Comparison of ENCODE assay signal across 27 mouse cellular contexts in the genomic region with DNA sequence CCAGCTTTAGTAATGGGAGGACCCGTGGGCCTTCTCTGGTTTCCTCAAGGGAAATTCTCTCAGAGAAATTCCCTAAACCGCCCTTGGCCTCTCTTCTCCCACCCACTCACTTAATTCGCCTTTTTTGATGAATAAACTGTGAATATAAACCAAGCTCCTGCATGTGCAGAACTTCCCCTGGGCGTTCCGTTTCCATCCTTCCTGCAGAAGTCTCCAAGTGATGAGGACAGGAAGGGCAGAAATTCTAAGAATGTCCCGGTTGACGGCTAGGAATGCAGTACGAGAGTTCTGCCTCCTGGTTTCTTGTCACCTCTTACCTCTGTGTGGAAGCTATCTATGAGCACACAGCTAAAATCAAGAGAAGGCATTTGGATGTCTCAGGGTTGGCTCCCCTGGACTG. TPM values are rescaled to one million over a fixed set of nuclear protein-coding genes. Genes with fewer than 3 reads are reported as not detected.
DNase-seq lines count a peak whose midpoint lies in the region; ATAC-seq lines count a peak whose summit lies in the region.
"Had no signal": no experiment of that assay in that cellular context is flagged by ENCODE, and none has a peak within 500 bp of the region (broad histone marks: within the 10 kb centered on the region; RNA-seq: fewer than 3 reads in every experiment).

No protein-coding gene starts in this region.

- no peak overlapping the region for H3K4me3 ChIP-seq in kidney, embryonic 14.5 days (ENCODE audit: low read length)
- no peak overlapping the region for H3K4me3 ChIP-seq in brown adipose tissue, adult 24 weeks (ENCODE audit: insufficient read depth, low read depth, low read length)
- H3K4me3 ChIP-seq: forebrain, embryonic 15.5 days; heart, embryonic 13.5 days; hindbrain, embryonic 12.5 days; limb, embryonic 13.5 days had no signal

- no peaks in the 10 kb centered on the region for H3K36me3 ChIP-seq in kidney, embryonic 14.5 days (ENCODE audit: control insufficient read depth, insufficient read depth, low read length)
- H3K36me3 ChIP-seq: forebrain, embryonic 15.5 days; heart, embryonic 13.5 days; hindbrain, embryonic 12.5 days; limb, embryonic 13.5 days had no signal

- no peak overlapping the region for H3K9ac ChIP-seq in kidney, embryonic 14.5 days (ENCODE audit: low read depth, low read length)
- H3K9ac ChIP-seq: forebrain, embryonic 15.5 days; heart, embryonic 13.5 days; hindbrain, embryonic 12.5 days; limb, embryonic 13.5 days; liver, embryonic 14.5 days had no signal

- no peak for ATAC-seq in kidney, embryonic 14.5 days (ENCODE audit: low FRiP score, low TSS enrichment)
- ATAC-seq: activated CD4-positive, CD25-positive, alpha-beta regulatory T cell, adult 4 months; forebrain, embryonic 15.5 days had no signal

- H3K4me1 ChIP-seq in kidney, embryonic 14.5 days (ENCODE audit: control insufficient read depth, insufficient read depth, low read length), result no peaks in the 10 kb centered on the region
- H3K4me1 ChIP-seq in brown adipose tissue, adult 24 weeks (ENCODE audit: control insufficient read depth, insufficient read depth, insufficient read length, low read length), result no peaks in the 10 kb centered on the region
- H3K4me1 ChIP-seq: forebrain, embryonic 15.5 days; hindbrain, embryonic 12.5 days had no signal

- WGBS in kidney, embryonic 14.5 days, result 70% methylated on average over 8 of the region's 8 CpGs

- no peak overlapping the region for H3K4me2 ChIP-seq in kidney, embryonic 14.5 days (replicated peaks; ENCODE audit: low read depth, low read length)
- H3K4me2 ChIP-seq: forebrain, embryonic 15.5 days; heart, embryonic 13.5 days; hindbrain, embryonic 12.5 days; limb, embryonic 13.5 days; midbrain, embryonic 11.5 days had no signal

- H3K27ac ChIP-seq in kidney, embryonic 14.5 days (ENCODE audit: low read depth, low read length), result no peak overlapping the region
- peak overlapping the region; percentile 78 for H3K27ac ChIP-seq in brown adipose tissue, adult 24 weeks (replicated peaks; ENCODE audit: low read depth, low read length)
- H3K27ac ChIP-seq: forebrain, embryonic 15.5 days; heart, embryonic 13.5 days; hindbrain, embryonic 12.5 days; limb, embryonic 13.5 days; liver, embryonic 14.5 days had no signal

- H3K9me3 ChIP-seq in kidney, embryonic 14.5 days (ENCODE audit: control insufficient read depth, low read length), result no peaks in the 10 kb centered on the region
- H3K9me3 ChIP-seq: forebrain, embryonic 15.5 days; heart, embryonic 13.5 days; hindbrain, embryonic 12.5 days; limb, embryonic 13.5 days had no signal

- DNase-seq in kidney, adult 18-20 months, result peak; percentile 7
- peak; percentile 34 for DNase-seq in kidney, adult 9 months
- DNase-seq in kidney, postnatal 36 days, result peak; percentile 26 to 49
- DNase-seq in thymus, postnatal 10 days (ENCODE audit: low spot score in 2 of 2), result no peak
- no peak for DNase-seq in left cerebral cortex, adult 8-10 months (ENCODE audit: low spot score in 2 of 2)
- DNase-seq: adrenal gland, postnatal 25 days; B cell, adult 2 months; cerebellum, adult 9-10 months; heart, postnatal 14 days; lung, postnatal 10 days had no signal

- H3K27me3 ChIP-seq in kidney, embryonic 14.5 days (ENCODE audit: control insufficient read depth, insufficient read depth, low read length), result no peaks in the 10 kb centered on the region
- H3K27me3 ChIP-seq: forebrain, embryonic 15.5 days; heart, embryonic 13.5 days; hindbrain, embryonic 12.5 days; limb, embryonic 13.5 days had no signal

RNA-seq across cellular contexts. Expression of a gene that starts 25.9 kb away (rescaled TPM):
- not detected in 2 replicates for polyA plus RNA-seq in kidney, embryonic 14.5 days (2014; fragmentation: Nextera tagmentation; extraction: Ambion mirVana)
- not detected in 2 replicates for polyA plus RNA-seq in brown adipose tissue, adult 24 weeks (2012; ENCODE audit: insufficient read depth, insufficient read length, missing spikeins)
- total RNA-seq in left cerebral cortex, adult 8-10 months (2022), result not detected
- total RNA-seq: adrenal gland, postnatal 25 days; common myeloid progenitor, adult 5-6 weeks; gastrocnemius, adult 8-10 months; heart, postnatal 14 days; left cerebral cortex, postnatal 25 days; MEL; midbrain, postnatal 0 days had no signal
- polyA plus RNA-seq: activated CD4-positive, CD25-positive, alpha-beta regulatory T cell, adult 4 months; brain, embryonic 14.5 days; forebrain, embryonic 15.5 days; heart, embryonic 13.5 days; hindbrain, embryonic 12.5 days; limb, embryonic 13.5 days; liver, embryonic 14.5 days; midbrain, embryonic 11.5 days; midbrain, postnatal 0 days; small intestine, adult 2 months; thymus, postnatal 0 days had no signal

Comparison
In these comparisons a context has a peak if more than half of its experiments do, and no peak if none do; other contexts are left out.
1. DNase-seq: peak in kidney, adult 18-20 months (single experiment), kidney, adult 9 months (single experiment) and kidney, postnatal 36 days (2 of 2); none in thymus, postnatal 10 days (0 of 2) and left cerebral cortex, adult 8-10 months (0 of 2).